Mouse (Mus musculus): ENCODE measurements around the gene 1110051M20Rik. TPM values are rescaled to one million over a fixed set of nuclear protein-coding genes. Genes with fewer than 3 reads are reported as not detected.
A peak's percentile ranks its signal among the peaks of the same experiment; 100 is the strongest.

1110051M20Rik gene
- polyA plus RNA-seq, 1 experiment from 2014 or later: 163 TPM

GRCm38 (mm10) chr2:91263692-91264660, 180.5 kb downstream of the 1110051M20Rik start:
- H3K4me2 ChIP-seq (ENCODE audit: low read depth, low read length): peak overlapping the region; percentile 62
- H3K27me3 ChIP-seq (ENCODE audit: control insufficient read depth, insufficient read depth, low read length): no peaks in the 10 kb centered on the region
- WGBS: 85% methylated on average over 17 of the region's 17 CpGs
- H3K9me3 ChIP-seq (ENCODE audit: control insufficient read depth, low read length): no peaks in the 10 kb centered on the region
- peaks cover 21% of the 10 kb centered on the region for H3K36me3 ChIP-seq (ENCODE audit: control insufficient read depth, insufficient read depth, low read length)
- peak overlapping the region; percentile 62 for H3K9ac ChIP-seq (replicated peaks; ENCODE audit: low read depth, low read length)
- peaks cover 4% of the 10 kb centered on the region; the same call in 1 of the 2 replicates for H3K4me1 ChIP-seq (ENCODE audit: control insufficient read depth, insufficient read depth, low read length)
- H3K4me3 ChIP-seq (ENCODE audit: low read depth, low read length): peak overlapping the region; percentile 78
- ATAC-seq (ENCODE audit: low read depth): no peak
- peak overlapping the region; percentile 89 for H3K27ac ChIP-seq (ENCODE audit: low read depth, low read length)

GRCm38 (mm10) chr2:91259493-91259892, 185.0 kb downstream of the 1110051M20Rik start:
- Histone ChIP-seq H3K4me3 (ENCODE audit: low read depth, low read length) (no peak overlapping the region), H3K27me3 (ENCODE audit: control insufficient read depth, insufficient read depth, low read length) (peaks cover 11% of the 10 kb centered on the region), H3K27ac (ENCODE audit: low read depth, low read length) (no peak overlapping the region), H3K9me3 (ENCODE audit: control insufficient read depth, low read length) (no peaks in the 10 kb centered on the region), H3K9ac (replicated peaks; ENCODE audit: low read depth, low read length) (no peak overlapping the region), H3K4me1 (ENCODE audit: control insufficient read depth, insufficient read depth, low read length) (peaks cover 23% of the 10 kb centered on the region), H3K36me3 (ENCODE audit: control insufficient read depth, insufficient read depth, low read length) (no peaks in the 10 kb centered on the region), H3K4me2 (ENCODE audit: low read depth, low read length) (no peak overlapping the region)
- no peak for ATAC-seq (ENCODE audit: low read depth)
- WGBS: 90% methylated on average over 1 of the region's 1 CpGs

- Histone ChIP-seq H3K9me3 (ENCODE audit: control insufficient read depth, low read length) (no peaks in the 10 kb centered on the region), H3K36me3 (ENCODE audit: control insufficient read depth, insufficient read depth, low read length) (no peaks in the 10 kb centered on the region), H3K4me2 (ENCODE audit: low read depth, low read length) (peak overlapping the region; percentile 95; the same call in 1 of the 2 replicates), H3K4me1 (ENCODE audit: control insufficient read depth, insufficient read depth, low read length) (peaks cover 19% of the 10 kb centered on the region), H3K27ac (ENCODE audit: low read depth, low read length) (no peak overlapping the region), H3K27me3 (ENCODE audit: control insufficient read depth, insufficient read depth, low read length) (peaks cover 12% of the 10 kb centered on the region), H3K4me3 (ENCODE audit: low read depth, low read length) (no peak overlapping the region), H3K9ac (replicated peaks; ENCODE audit: low read depth, low read length) (no peak overlapping the region)
- WGBS: 58% methylated on average over 1 of the region's 1 CpGs
- ATAC-seq (ENCODE audit: low read depth): no peak
Measured at GRCm38 (mm10) chr2:91258830-91259229, 185.7 kb downstream of the 1110051M20Rik start.

- peak overlapping the region; percentile 47 for H3K4me3 ChIP-seq (ENCODE audit: low read depth, low read length)
Measured at GRCm38 (mm10) chr2:91258054-91258453, 186.4 kb downstream of the 1110051M20Rik start.

GRCm38 (mm10) chr2:91257126-91257980, 187.2 kb downstream of the 1110051M20Rik start:
- H3K27ac ChIP-seq (ENCODE audit: low read depth, low read length): peak overlapping the region; percentile 34; the same call in 1 of the 2 replicates
- H3K9me3 ChIP-seq (ENCODE audit: control insufficient read depth, low read length): no peaks in the 10 kb centered on the region
- 2% methylated on average over 22 of the region's 22 CpGs for WGBS
- H3K4me1 ChIP-seq (ENCODE audit: control insufficient read depth, insufficient read depth, low read length): peaks cover 19% of the 10 kb centered on the region
- H3K36me3 ChIP-seq (ENCODE audit: control insufficient read depth, insufficient read depth, low read length): no peaks in the 10 kb centered on the region
- H3K9ac ChIP-seq (replicated peaks; ENCODE audit: low read depth, low read length): peak overlapping the region; percentile 51
- peak overlapping the region; percentile 95 for H3K4me2 ChIP-seq (ENCODE audit: low read depth, low read length)
- peaks cover 12% of the 10 kb centered on the region for H3K27me3 ChIP-seq (ENCODE audit: control insufficient read depth, insufficient read depth, low read length)
- peak; percentile 66 for ATAC-seq (ENCODE audit: low read depth)
- peak overlapping the region; percentile 47 for H3K4me3 ChIP-seq (ENCODE audit: low read depth, low read length)

More at GRCm38 (mm10) chr2:91258054-91258453, 186.4 kb downstream of the 1110051M20Rik start:
- ATAC-seq (ENCODE audit: low read depth): peak; percentile 44; the same call in 1 of the 2 replicates
- peaks cover 19% of the 10 kb centered on the region for H3K4me1 ChIP-seq (ENCODE audit: control insufficient read depth, insufficient read depth, low read length)
- peaks cover 12% of the 10 kb centered on the region for H3K27me3 ChIP-seq (ENCODE audit: control insufficient read depth, insufficient read depth, low read length)
- 0 out of 2 replicates have a peak overlapping the region, but pooled peaks have one; percentile 34 for H3K27ac ChIP-seq (ENCODE audit: low read depth, low read length)
- H3K36me3 ChIP-seq (ENCODE audit: control insufficient read depth, insufficient read depth, low read length): no peaks in the 10 kb centered on the region
- H3K4me2 ChIP-seq (ENCODE audit: low read depth, low read length): peak overlapping the region; percentile 95
- no peaks in the 10 kb centered on the region for H3K9me3 ChIP-seq (ENCODE audit: control insufficient read depth, low read length)
- 49% methylated on average over 5 of the region's 5 CpGs for WGBS
- peak overlapping the region; percentile 25 for H3K9ac ChIP-seq (replicated peaks; ENCODE audit: low read depth, low read length)

- Histone ChIP-seq H3K4me3 (ENCODE audit: low read depth, low read length) (peak overlapping the region; percentile 47), H3K4me2 (ENCODE audit: low read depth, low read length) (peak overlapping the region; percentile 95), H3K9ac (replicated peaks; ENCODE audit: low read depth, low read length) (peak overlapping the region; percentile 51), H3K9me3 (ENCODE audit: control insufficient read depth, low read length) (no peaks in the 10 kb centered on the region), H3K27me3 (ENCODE audit: control insufficient read depth, insufficient read depth, low read length) (peaks cover 12% of the 10 kb centered on the region), H3K4me1 (ENCODE audit: control insufficient read depth, insufficient read depth, low read length) (peaks cover 19% of the 10 kb centered on the region), H3K27ac (ENCODE audit: low read depth, low read length) (peak overlapping the region; percentile 22; the same call in 1 of the 2 replicates), H3K36me3 (ENCODE audit: control insufficient read depth, insufficient read depth, low read length) (no peaks in the 10 kb centered on the region)
- WGBS: under 1% methylated on average over 50 of the region's 52 CpGs
- ATAC-seq (ENCODE audit: low read depth): peak; percentile 28
Measured at GRCm38 (mm10) chr2:91256256-91257125, 188.0 kb downstream of the 1110051M20Rik start.

GRCm38 (mm10) chr2:91255661-91256150, 188.8 kb downstream of the 1110051M20Rik start, which contains the start of gene Pacsin3:
Pacsin3 (plus strand) TSS chr2:91255954.
- Histone ChIP-seq H3K4me3 (ENCODE audit: low read depth, low read length) (peak within 1 kb of the TSS; percentile 47), H3K9ac (replicated peaks; ENCODE audit: low read depth, low read length) (peak within 1 kb of the TSS; percentile 51), H3K36me3 (ENCODE audit: control insufficient read depth, insufficient read depth, low read length) (no peaks in the 10 kb centered on the region), H3K9me3 (ENCODE audit: control insufficient read depth, low read length) (no peaks in the 10 kb centered on the region), H3K4me2 (ENCODE audit: low read depth, low read length) (peak within 1 kb of the TSS; percentile 95), H3K27me3 (ENCODE audit: control insufficient read depth, insufficient read depth, low read length) (peaks cover 12% of the 10 kb centered on the region), H3K4me1 (ENCODE audit: control insufficient read depth, insufficient read depth, low read length) (peaks cover 19% of the 10 kb centered on the region), H3K27ac (ENCODE audit: low read depth, low read length) (peak within 1 kb of the TSS; percentile 22; the same call in 1 of the 2 replicates)
- WGBS: under 1% methylated on average over 27 of the region's 27 CpGs
- ATAC-seq (ENCODE audit: low read depth): peak; percentile 45; the same call in 1 of the 2 replicates
